Mouse (Mus musculus) gonadal fat pad, adult 2 months (tissue): ENCODE data around the gene Umad1. TPM values are rescaled to one million over a fixed set of nuclear protein-coding genes. Genes with fewer than 3 reads are reported as not detected.

Experiments used
- DNase-seq: peaks from one replicate; pipeline ENCODE4 v3.0.0-alpha.2; 2012; ENCODE audit warnings: low read depth
- polyA plus RNA-seq: library from polyadenylated mRNA; depleted of rRNA; stranded (reverse); fragments of >200 nt; gene quantifications from 2 replicates; pipeline ENCODE4 v1.2.3, GENCODE M21; 2012

The Umad1 gene
- polyA plus RNA-seq, 1 experiment = 12.4 TPM

DNA sequence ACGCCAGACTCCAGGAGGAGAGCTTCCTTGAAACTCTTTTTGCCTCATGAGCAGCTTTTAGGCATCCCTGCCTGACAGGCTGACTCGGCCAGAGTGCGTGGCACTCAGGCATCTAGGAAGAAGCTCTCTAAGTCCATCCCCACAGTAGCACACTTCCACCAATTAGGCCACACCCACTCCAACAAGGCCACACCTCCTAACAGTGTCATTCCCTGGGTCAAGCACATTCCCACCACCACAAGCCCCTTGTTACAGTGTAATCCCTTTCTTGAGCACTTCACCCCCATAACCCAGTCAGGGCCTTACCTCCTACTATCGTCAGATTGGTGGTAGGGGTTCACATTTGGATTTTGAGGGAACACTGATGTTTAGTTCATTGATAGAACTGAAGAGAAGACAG lies 108.6 kb downstream of the Umad1 start:
- no peak for DNase-seq

DNA sequence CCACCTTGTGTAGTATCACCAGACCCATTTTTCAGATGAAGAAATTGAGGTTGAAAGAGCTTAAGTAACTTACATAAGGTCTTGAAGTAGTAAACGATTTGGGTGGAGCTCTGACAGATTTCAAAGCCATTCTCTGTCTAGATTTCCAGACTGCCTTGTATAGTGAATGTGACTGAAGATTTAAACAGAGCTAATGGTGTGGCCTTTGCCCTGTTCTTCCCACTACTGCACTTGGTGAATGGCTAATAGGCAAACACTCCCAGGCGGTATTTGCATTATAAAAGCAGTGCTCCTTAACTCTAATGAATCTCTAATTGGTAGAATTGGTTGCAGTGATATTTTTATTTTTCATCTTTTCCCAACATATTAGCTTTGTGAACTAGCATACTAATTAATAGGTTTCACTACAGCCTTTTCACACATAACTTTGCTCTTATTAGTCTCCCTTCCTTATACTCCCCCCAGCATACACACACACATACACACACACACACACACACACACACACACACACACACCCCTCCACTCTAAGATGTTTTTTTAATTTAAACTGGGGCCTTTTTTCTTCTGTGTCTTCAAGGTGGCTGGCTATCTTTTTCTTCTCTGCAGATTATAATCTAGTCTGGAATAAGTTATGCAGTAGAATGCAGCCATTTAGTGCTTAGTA lies 109.2 kb downstream of the Umad1 start:
- no peak for DNase-seq

DNA sequence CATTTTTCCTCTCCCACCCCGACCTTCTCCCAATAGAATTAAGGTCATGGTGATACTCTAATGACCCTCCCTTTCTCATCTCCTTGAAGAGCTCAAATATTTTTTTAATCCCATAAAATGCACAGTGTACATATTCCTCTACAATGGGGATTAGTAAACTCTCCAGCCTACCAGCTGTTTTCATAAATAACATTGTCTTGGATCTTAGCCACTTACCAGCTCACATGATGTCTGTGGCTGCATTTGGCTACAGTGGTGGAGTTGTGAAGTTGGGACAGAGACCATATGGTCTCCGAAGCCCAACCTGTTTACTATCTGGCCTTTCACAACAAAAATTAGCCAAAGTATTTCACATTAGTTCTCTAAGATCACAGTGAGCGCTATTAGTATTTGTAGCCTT lies 111.5 kb downstream of the Umad1 start:
- DNase-seq = no peak

DNA sequence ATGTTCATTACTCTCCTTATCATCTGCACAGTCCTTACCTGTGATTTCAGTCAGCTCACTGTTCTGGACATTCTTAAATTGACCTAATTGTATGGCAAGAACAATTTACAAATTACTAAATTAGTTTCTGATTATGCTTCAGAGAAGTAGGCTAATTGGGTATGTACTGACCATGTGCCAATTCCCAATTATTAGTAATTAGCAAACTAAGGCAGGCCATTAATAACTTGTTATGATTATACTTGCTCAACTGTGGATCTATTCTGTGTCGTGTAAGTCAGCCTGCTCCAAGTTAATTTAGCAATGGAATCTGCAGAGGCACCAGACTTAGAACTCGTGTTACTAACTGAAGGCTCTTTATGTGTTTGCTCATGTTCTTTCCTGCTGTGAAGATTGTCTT lies 114.0 kb downstream of the Umad1 start:
- no peak for DNase-seq

DNA sequence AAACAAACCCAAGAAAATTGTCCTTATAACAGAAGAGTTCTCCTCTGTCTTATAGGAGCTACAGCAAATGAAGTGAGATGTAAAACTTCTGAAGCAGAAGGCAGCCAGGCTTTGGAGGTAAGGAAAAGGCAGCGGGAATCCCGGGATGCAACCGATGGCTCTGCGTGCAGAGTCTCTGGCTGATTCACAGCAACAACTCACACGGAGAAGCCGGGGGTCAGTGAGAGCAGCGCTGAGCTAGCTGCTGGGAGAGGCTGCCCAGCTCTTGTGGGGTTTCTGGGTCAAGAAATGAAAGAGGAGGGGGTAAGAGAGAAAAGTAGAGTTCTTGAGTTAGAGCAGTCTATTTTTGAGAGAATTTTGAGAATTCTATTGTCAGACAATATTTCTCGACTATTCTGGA lies 114.8 kb downstream of the Umad1 start:
- DNase-seq = no peak

DNA sequence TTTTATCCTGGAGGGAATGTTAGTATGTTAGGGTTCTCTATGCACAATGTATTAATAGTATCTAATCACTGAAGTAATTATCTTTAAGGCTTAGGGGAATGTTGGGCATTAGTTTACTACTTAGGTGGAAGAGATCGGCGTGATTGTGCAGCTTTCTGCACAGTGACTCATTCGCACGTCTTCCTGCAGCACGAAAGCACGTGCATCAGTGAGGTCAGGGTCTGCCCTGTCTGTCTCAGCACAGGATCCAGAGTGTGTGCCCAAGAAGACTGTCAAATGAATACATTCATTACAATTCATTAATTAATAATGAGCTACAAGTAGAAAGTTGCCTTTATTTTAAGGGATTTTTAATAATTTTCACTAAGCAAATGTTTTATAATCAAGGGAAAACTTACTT lies 115.2 kb downstream of the Umad1 start:
- DNase-seq = no peak

DNA sequence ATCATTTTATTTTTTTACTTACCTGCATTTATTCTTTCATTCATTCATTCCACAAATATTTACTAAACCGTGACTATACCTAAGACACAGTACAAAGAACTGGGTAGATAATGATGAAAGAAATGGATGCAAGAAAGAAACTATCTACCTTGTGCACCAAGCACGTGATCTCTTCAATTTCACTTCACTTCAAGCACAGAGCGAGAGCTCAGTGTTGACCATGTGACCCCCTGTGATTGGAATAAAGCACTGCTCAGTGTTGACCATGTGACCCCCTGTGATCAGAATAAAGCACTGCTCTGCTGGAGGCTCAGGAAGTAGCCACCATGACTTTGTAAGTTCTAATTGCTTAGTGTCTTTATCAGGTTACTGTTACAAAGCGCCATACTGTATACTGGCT lies 115.6 kb downstream of the Umad1 start:
- DNase-seq = no peak

DNA sequence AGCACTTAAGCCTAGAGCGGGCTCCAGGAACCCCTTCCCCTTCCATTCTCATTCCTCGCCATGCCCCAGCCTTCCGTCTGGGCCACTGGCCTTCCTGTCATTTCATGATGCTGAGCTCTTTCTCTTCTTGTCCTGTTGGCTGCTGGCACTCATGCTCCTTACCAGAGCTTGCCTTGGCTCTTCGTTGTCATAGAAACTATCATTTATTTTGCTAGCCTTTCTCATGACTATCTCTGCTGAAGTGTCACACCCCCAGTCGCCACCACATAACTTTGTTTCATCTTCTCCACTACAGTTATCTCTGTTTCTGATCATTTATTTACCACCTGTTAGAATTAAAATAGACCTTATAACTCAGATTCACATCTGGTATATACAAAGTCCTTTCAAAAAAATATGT lies 117.3 kb downstream of the Umad1 start:
- no peak for DNase-seq

DNA sequence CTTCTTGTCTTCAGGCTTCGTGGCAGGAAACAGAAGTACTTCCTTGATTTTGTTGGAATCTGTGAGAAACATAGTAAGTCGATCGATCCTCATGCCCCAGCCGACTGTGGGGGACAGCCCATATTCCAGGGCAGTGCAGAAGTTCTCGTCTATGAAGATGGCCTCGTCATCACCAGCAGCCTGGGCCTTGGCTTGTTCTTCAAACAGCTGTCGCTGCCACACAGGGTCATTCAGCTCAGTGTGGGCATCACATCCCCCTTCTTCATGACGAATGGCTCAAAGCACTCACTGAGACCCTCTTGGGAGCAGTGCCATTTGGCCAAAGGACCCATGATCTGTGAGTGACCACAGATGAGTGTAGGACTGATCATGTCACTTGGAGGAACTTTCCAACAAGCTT lies 118.6 kb downstream of the Umad1 start:
- DNase-seq = no peak

DNA sequence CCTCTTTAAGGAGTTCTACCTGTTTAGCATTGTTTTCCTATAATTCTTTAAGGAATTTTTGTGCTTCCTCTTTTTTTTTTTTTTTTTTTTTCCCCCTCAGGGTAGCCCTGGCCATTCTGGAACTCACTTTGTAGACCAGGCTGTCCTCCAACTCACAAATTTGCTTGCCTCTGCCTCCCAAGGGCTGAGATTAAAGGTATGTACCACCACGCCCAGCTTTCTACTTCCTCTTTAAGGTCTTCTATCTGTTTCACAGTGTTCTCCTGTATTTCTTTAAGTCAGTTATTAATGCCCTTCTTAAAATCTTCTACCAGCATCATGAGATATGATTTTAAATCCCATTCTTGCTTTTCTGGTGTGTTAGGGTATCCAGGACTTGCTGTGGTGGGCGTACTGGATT lies 130.2 kb downstream of the Umad1 start:
- DNase-seq = no peak

DNA sequence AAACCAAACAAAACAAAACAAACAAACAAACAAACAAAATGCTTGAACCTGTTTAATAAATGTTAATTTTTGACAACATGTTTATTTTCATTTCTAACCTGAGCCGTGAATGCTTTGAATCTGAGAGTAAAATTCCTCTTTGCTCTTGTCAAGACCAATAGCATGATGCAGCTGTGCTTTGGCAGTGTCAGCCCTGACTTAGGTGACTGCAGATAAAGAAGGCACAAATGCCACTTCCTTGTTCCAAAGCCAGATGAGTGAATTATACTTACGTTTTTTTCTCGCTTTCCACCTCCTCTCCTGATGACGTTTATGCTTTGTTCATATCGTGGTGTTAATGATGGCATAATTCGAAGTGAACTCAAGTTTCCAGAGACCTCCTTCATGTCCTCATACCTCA lies 131.2 kb downstream of the Umad1 start:
- no peak for DNase-seq

DNA sequence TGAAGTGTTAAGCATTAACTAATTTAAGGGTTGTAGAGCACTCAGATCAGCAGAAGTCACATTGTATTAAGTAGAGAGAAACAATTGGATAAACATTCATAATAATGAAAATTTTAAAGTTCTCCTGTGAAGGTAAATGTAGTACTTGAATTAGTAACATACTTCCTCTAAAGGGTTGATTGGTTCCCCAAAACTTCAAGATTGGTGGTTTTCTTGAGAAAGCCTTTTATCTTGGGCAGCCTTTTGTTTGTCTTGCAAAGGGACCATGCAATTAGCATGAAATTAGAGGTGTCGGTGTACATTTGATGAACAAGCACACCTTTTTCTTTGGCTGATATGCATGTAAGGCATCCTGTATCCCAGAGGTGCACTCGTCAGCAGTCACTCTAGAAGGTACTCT lies 131.8 kb downstream of the Umad1 start:
- DNase-seq = no peak

DNA sequence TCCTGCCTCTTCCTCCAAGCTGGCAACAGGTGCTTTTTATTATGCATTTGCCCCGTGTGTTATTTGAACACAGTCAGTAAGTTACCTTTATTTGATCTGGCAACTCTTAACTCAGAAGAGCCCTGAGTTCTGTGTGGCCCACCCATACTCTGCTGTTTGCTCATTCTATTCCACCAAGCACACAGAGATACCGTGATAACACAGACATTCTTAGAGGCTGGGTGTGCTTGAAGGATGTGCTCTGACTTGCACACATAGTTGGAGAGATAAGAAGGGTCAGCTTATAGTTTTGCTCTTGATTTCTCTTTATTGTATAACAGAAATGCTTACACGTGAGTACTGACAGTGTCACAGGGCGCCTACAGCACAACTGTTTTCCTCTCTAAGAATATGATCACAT lies 133.9 kb downstream of the Umad1 start:
- DNase-seq = no peak

DNA sequence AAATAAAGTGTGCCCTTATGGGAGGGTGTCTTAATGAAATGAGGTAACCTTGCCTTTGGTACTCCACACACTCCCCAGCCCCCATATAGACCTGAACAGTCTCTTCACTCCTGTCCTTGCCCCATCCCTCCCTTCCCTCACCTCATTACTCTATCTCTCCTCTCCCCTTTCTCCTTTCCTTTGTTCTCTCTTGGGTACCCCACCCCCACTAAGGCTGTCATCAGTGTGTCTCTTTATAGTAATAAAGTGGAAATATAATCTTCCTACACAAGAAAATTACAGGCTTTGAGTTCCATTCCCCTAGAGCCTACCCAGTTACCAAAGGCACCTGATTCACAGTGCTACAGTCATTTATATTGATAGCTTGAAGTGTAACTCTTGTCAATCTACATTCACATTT lies 135.0 kb downstream of the Umad1 start:
- no peak for DNase-seq

DNA sequence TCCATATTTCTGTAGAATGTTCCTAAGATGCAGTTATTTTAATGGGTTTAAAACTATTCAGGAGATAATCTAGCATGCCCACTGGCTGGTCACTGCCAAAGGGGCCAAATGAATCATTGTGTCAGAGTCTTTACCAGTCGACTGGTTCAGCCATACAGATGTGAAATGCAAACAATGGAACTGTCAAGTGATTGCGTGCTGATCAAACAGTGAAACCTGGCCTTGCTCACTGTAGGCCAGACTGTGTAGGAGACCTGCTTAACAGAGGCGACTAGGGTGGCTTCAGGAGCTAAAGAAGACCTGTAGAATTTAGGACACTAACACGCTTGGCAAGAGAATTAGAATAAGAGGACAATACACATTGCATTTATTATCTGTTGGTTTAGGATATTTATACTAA lies 136.0 kb downstream of the Umad1 start:
- DNase-seq = no peak

DNA sequence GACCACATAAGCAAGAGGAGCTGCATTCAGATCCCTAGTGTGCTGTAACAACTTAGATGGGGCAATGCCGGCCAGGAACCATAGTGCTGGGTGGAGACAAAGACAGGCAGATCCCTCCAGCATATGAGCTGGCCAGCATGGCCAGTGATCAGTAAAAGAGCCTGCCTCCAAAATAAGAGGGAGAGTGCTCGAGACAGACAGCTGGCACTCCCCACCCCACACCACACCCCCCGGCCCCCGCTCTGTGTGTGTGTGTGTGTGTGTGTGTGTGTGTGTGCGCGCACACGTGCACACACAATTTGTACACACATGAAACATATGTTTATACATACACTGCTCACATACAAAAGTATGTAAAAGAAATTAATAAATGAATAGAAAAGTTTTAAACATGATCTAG lies 138.2 kb downstream of the Umad1 start:
- DNase-seq = no peak

DNA sequence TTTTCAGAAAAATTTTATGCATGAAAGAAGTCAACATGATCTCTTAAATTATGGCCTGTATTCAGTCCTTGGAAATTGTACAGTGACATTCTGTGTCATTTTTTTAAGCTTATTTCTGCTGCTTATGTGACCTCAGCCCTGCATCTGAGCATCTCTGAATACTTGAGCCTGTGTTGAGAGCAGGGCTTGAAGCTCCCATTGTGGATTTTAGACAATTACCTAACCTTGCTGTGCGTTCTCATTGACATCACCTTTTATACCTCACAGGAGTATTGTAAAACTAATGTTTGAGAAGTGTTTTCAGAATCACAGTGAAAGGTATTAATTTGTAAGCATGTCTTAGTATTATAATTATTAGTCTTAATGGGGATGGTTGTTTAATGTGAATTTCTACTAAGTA lies 140.6 kb downstream of the Umad1 start:
- DNase-seq = no peak

DNA sequence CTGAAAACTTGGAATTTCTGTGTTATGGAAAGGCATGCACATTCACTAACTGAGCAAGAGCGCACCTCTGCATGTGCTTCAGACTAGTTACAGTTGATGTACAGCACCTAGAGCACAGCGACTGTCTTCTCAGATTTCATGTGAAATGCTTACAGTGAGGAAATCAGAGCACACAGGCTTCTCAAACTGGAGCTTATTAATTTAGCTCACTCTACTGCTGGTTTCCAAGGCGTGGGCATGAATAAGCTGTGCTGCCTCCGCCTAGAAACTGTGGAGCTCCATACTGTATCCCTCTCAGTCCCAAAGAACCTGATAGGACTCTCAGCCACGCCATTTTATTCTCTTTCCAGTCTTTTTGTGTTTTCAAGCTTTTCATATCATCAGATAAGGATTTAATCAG lies 144.0 kb downstream of the Umad1 start:
- DNase-seq = no peak

DNA sequence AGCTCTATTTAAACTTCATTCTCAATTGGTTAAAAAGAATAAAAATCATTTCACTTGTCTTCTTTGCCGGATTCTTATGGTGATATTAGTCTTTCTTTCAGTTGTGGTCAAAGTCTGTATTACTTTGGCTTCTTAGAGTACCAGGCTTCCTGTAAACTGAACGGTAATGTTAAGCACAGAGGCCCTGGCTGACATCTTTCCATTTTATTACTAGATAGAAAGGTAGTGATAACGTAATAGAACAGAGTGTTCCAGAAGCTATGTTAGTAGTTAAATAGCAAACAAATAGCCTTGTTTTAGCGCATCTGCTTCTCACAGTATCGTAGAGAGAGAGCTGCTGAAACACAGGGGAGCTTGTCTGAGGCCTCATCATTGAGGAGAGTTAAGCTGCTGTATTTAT lies 146.8 kb downstream of the Umad1 start:
- no peak for DNase-seq

DNA sequence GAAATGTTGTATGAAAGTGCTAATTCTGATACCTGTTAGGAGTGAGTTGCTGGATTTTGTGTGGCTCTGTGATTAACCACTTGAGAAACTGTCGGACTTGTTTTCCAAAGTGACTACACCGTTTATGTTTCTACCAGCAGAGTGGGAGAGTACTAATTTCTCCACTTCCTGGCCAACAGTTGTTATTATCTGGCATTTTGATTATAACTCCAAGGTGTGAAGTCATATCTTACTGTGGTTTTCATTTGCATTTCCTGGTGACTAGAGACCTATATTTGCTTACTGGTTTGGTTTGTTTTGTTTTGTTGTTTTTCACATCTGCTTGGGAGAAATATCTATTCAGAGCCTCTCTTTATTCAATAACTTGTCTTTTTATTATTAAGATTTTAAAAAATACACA lies 149.2 kb downstream of the Umad1 start:
- no peak for DNase-seq

DNA sequence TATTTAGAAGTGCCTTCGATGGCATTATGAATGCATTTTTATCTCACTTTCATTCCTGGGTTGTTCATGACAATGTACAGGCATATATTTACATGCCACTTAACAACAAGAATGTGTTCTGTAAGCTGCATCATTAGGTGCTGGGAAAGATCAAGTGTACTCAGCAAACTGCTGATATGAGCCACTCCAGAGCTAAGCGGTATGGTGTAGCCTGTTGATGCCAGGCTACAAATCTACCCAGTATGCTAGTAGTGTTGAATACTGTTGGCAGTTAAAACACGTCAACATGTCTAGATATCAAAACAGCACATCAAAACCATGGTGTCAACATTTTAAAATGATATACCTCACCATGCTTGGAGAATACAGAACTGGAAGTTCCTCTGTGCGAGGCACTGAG lies 150.8 kb downstream of the Umad1 start:
- DNase-seq = no peak

DNA sequence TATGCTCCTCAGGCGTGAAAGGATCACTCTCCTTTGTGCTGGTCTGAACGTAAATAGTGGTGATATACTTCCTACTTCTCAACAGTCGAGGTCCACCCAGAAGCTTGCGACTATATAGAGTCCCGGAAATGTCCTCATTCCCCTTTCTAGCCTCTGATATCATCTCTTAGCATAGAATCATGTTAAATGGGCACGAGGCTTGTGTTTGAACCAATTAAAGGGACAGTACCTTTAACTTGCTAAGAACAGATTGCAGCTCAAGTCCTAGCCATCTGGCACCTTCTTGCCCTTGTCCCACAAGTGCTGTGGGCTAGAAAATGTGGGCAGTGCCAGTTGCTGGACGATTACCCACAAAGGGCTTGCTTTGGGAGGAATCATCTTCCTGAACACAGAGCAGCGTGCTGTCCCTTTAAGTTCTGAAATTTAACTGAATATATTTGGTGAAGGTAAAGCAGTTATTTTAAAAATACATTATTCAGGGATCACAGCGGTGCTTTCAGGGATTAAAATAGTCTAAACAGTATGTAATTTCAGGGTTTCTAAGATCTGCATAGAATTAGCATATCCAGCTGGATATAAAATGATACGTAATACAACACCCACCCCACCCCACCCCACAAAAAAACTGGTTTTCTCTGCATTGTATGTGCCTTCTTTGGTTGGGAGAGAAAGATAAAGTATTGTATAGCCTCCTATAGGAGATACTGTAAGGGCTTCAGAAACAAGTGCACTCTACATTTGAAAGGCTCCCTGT lies 153.9 kb downstream of the Umad1 start:
- no peak for DNase-seq

DNA sequence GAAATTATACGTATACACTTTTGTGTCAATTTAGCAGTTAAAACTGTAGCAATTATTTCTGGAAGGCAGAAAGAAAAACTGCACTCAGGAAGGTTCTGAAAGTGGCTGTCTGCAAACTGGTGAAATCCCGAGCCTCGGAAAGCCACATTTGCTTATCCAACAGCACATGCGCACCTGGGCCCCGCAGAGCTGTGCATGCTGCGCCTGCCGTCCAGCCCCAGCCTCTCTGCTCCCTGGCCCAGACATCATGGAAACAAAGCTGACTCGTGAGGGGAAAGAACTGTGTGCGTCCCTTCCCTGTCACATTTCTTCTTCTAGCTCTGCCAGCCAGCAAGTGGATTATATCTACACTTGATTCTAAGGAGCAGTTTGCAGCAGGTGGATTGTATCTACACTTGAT lies 154.9 kb downstream of the Umad1 start:
- DNase-seq = no peak

DNA sequence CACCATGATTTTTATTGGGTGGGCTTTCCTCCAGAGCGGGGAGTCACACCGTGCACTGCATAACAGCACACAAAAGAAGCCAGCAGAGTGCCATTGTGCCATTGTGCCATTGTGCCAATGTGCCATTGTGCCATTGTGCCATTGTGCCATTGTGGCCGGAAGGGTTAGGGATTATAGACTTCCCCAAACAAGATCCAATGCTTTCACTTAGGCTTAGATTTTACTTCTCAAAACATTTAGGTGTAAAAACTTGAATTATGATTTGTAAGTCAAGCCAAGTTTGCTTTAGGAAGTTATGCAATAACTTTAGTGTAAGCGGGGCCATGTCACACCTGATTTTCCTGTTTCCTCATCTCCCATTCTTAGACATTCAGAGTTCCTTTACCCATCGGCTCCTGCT lies 156.7 kb downstream of the Umad1 start:
- peak; percentile 57 for DNase-seq
